Mouse (Mus musculus) ES-E14 (cell line): ENCODE measurements around the gene Tbc1d10a.

Experiments
- CHD2 ChIP-seq: IDR thresholded peaks from 2 replicates; pipeline ENCODE4 v1.6.1; 2014; ENCODE audit warnings: mild to moderate bottlenecking, low read depth, low read length, inconsistent platforms
- MAFK ChIP-seq: IDR thresholded peaks from 2 replicates; pipeline ENCODE4 v1.6.1; 2014; ENCODE audit warnings: mild to moderate bottlenecking, low read depth, low read length, inconsistent platforms; ENCODE audit not compliant: insufficient read depth
- ZC3H11A ChIP-seq: IDR thresholded peaks from 2 replicates; pipeline ENCODE4 v1.6.1; 2012; ENCODE audit warnings: low read depth, mild to moderate bottlenecking, inconsistent platforms, low read length, borderline replicate concordance
- ZNF384 ChIP-seq: IDR thresholded peaks from 2 replicates; pipeline ENCODE4 v1.6.1; 2012; ENCODE audit warnings: low read depth, low read length, inconsistent platforms

DNA sequence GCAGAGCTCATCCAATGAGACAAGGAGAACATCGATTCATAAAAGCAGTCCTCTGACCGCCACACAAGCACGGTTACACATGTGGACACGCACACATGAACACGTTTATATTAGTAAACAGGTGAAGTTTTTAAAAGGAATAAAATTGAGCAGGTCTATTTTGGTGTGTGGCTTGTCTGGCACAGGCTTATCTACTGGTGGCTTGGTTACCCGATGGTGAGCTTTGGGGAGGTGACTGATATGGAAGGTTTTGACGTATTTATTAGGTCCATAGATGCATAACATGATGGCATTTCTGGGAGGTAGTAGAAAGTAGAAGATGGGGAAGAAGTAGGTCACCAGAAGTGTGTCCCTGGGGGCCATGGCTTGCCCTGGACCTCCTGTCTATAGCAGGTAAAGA, 32.9 kb upstream of the Tbc1d10a start:
- TF ChIP-seq MAFK = no peak
- TF ChIP-seq CHD2 = no peak
- no peak for TF ChIP-seq ZNF384
- TF ChIP-seq ZC3H11A = no peak
